Mouse (Mus musculus) cortical plate, adult 2 months (tissue): ENCODE measurements around the gene Glcci1.

Source experiments
- CTCF ChIP-seq: fragments of 200-500 bp; IDR thresholded peaks from 2 replicates; pipeline ENCODE4 v1.5.1; 2011; ENCODE audit warnings: mild to moderate bottlenecking, control low read depth, low read length; ENCODE audit not compliant: insufficient read depth; ENCODE audit errors: extremely low read depth
- POLR2A ChIP-seq: fragments of 200-500 bp; IDR thresholded peaks from 2 replicates; pipeline ENCODE4 v1.6.1; 2011; ENCODE audit warnings: mild to moderate bottlenecking, low read length, control low read depth; ENCODE audit not compliant: insufficient read depth; ENCODE audit errors: extremely low read depth

DNA sequence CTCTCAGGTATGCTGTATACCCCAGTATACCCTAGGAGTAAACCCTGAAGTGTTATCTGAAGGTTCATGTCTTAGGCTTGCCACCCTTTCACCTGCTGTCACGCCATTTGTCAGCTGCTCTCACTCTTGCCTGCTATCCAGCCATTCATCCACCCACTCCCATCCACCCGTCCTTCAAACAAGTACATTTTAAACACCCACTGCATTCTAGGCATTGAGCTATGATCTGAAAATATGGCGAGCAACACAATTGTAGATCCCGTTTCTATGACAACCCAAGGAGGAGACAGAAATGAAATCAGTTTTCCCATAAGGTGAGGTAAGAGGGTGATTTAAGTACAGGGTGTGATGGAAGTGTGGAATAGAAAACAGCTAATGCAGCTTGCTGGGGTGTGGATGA lies 128.7 kb downstream of the Glcci1 start:
- TF ChIP-seq CTCF (no peak), POLR2A (no peak)
